23 mouse cellular contexts compared by ENCODE assay signal in genomic region chr2:145324477-145324876, GRCm38 (mm10).
DNase-seq lines count a peak whose midpoint lies in the region; ATAC-seq lines count a peak whose summit lies in the region.
"Had no signal": no experiment of that assay in that cellular context is flagged by ENCODE, and none has a peak within 500 bp of the region (broad histone marks: within the 10 kb centered on the region; RNA-seq: fewer than 3 reads in every experiment).

No protein-coding gene starts in this region.

- no peak overlapping the region for H3K27ac ChIP-seq in kidney, embryonic 14.5 days (ENCODE audit: low read depth, low read length)
- no peak overlapping the region for H3K27ac ChIP-seq in neural tube, embryonic 15.5 days (replicated peaks)
- H3K27ac ChIP-seq: embryonic facial prominence, embryonic 12.5 days; forebrain, embryonic 15.5 days; heart, adult 2 months; heart, embryonic 15.5 days; hindbrain, embryonic 10.5 days; hindbrain, embryonic 14.5 days had no signal

- peaks cover 6% of the 10 kb centered on the region; the same call in 1 of the 2 replicates for H3K4me1 ChIP-seq in kidney, embryonic 14.5 days (ENCODE audit: control insufficient read depth, insufficient read depth, low read length)
- no peaks in the 10 kb centered on the region for H3K4me1 ChIP-seq in neural tube, embryonic 15.5 days
- H3K4me1 ChIP-seq: embryonic facial prominence, embryonic 12.5 days; forebrain, embryonic 15.5 days; hindbrain, embryonic 10.5 days had no signal

- ATAC-seq in kidney, embryonic 14.5 days (ENCODE audit: low FRiP score, low TSS enrichment): peak; percentile 74
- no peak for ATAC-seq in neural tube, embryonic 15.5 days (ENCODE audit: low FRiP score)
- ATAC-seq: CD4-positive, CD25-positive, alpha-beta regulatory T cell, adult 4 months; forebrain, embryonic 15.5 days had no signal

- DNase-seq in kidney, adult 11 months: no peak
- DNase-seq in embryo, embryonic 10 days (ENCODE audit: low spot score): peak; percentile 33
- DNase-seq in embryo, embryonic 9.5 days (ENCODE audit: extremely low spot score): peak; percentile 4
- DNase-seq in kidney, postnatal 14 days: peak; percentile 14
- DNase-seq in left cerebral cortex, adult 8-10 months (ENCODE audit: low spot score in 2 of 2): no peak
- no peak for DNase-seq in spleen, adult 12 weeks (ENCODE audit: low spot score)
- DNase-seq: adrenal gland, postnatal 14 days; B cell, adult 2 months; cerebellum, adult 11-12 months; cerebellum, adult 9-10 months; cerebellum, postnatal 25 days; gastrocnemius, postnatal 36 days; heart, adult 2 months had no signal

- no peak overlapping the region for H3K4me3 ChIP-seq in kidney, embryonic 14.5 days (ENCODE audit: low read length)
- H3K4me3 ChIP-seq in neural tube, embryonic 15.5 days (replicated peaks): no peak overlapping the region
- H3K4me3 ChIP-seq: embryonic facial prominence, embryonic 12.5 days; forebrain, embryonic 15.5 days; heart, adult 2 months; heart, embryonic 15.5 days; hindbrain, embryonic 10.5 days had no signal

- no peaks in the 10 kb centered on the region for H3K27me3 ChIP-seq in kidney, embryonic 14.5 days (ENCODE audit: control insufficient read depth, insufficient read depth, low read length)
- H3K27me3 ChIP-seq in neural tube, embryonic 15.5 days (replicated peaks): no peaks in the 10 kb centered on the region
- H3K27me3 ChIP-seq: embryonic facial prominence, embryonic 12.5 days; forebrain, embryonic 15.5 days; heart, embryonic 15.5 days had no signal

- no peaks in the 10 kb centered on the region for H3K9me3 ChIP-seq in kidney, embryonic 14.5 days (ENCODE audit: control insufficient read depth, low read length)
- H3K9me3 ChIP-seq in neural tube, embryonic 15.5 days (replicated peaks): no peaks in the 10 kb centered on the region
- H3K9me3 ChIP-seq: embryonic facial prominence, embryonic 12.5 days; forebrain, embryonic 15.5 days; heart, embryonic 15.5 days; hindbrain, embryonic 10.5 days had no signal

- H3K9ac ChIP-seq in kidney, embryonic 14.5 days (ENCODE audit: low read depth, low read length): no peak overlapping the region
- no peak overlapping the region for H3K9ac ChIP-seq in neural tube, embryonic 15.5 days (replicated peaks)
- H3K9ac ChIP-seq: embryonic facial prominence, embryonic 12.5 days; forebrain, embryonic 15.5 days; heart, embryonic 15.5 days; hindbrain, embryonic 14.5 days had no signal

- H3K36me3 ChIP-seq in kidney, embryonic 14.5 days (ENCODE audit: control insufficient read depth, insufficient read depth, low read length): no peaks in the 10 kb centered on the region
- no peaks in the 10 kb centered on the region for H3K36me3 ChIP-seq in neural tube, embryonic 15.5 days
- H3K36me3 ChIP-seq: embryonic facial prominence, embryonic 12.5 days; forebrain, embryonic 15.5 days; G1E; heart, embryonic 15.5 days; hindbrain, embryonic 10.5 days had no signal

- no peak overlapping the region for H3K4me2 ChIP-seq in kidney, embryonic 14.5 days (replicated peaks; ENCODE audit: low read depth, low read length)
- no peak overlapping the region for H3K4me2 ChIP-seq in neural tube, embryonic 15.5 days
- H3K4me2 ChIP-seq: embryonic facial prominence, embryonic 12.5 days; forebrain, embryonic 15.5 days; heart, embryonic 11.5 days; heart, embryonic 15.5 days; hindbrain, embryonic 14.5 days had no signal

- 10% methylated on average over 3 of the region's 3 CpGs for WGBS in kidney, embryonic 14.5 days
- WGBS in neural tube, embryonic 15.5 days: 26% methylated on average over 3 of the region's 3 CpGs

Comparison
In these comparisons a context has a peak if more than half of its experiments do, and no peak if none do; other contexts are left out.
1. DNase-seq: peak in embryo, embryonic 10 days (single experiment), embryo, embryonic 9.5 days (single experiment) and kidney, postnatal 14 days (single experiment); none in kidney, adult 11 months (single experiment), left cerebral cortex, adult 8-10 months (0 of 2) and spleen, adult 12 weeks (single experiment).